Mouse (Mus musculus) small intestine, adult 2 months (tissue): ENCODE results near the gene Pi4ka.

Experiments used
- CTCF ChIP-seq: fragments of 200-500 bp; IDR thresholded peaks from 2 replicates; pipeline ENCODE4 v1.5.1; 2012; ENCODE audit warnings: low read depth, mild to moderate bottlenecking, control low read depth, inconsistent platforms, low read length, moderate library complexity, mixed read lengths; ENCODE audit not compliant: insufficient replicate concordance, insufficient read length; ENCODE audit errors: extremely low read depth
- POLR2A ChIP-seq: fragments of 200-500 bp; IDR thresholded peaks from 2 replicates; pipeline ENCODE4 v1.6.1; 2012; ENCODE audit warnings: low read depth, mild to moderate bottlenecking, control low read depth, inconsistent platforms, low read length, moderate library complexity

- TF ChIP-seq CTCF (no peak), POLR2A (no peak)
Observed at GRCm38 (mm10) chr16:17345813-17346155, 60.3 kb downstream of the Pi4ka start.
